Mouse (Mus musculus) hindbrain, embryonic 14.5 days (tissue): ENCODE measurements at regions not wholly inside any gene's neighbourhood (a gene's known extent, or its start where the extent isn't known, plus 50 kb on each side); places are given as distances from the start of the nearest gene placed in this dataset.
A peak's percentile ranks its signal among the peaks of the same experiment; 100 is the strongest.

ENCODE experiments used
- ATAC-seq: fragments of 200-750 bp; cut with Nextera tagmentation; 2 replicates; pipeline ENCODE4 v1.8.0; 2017; ENCODE audit warnings: moderate number of reproducible peaks, mild to moderate bottlenecking, moderate TSS enrichment, moderate library complexity; ENCODE audit not compliant: low FRiP score
- DNase-seq: peaks from one replicate; pipeline ENCODE4 v3.0.0-alpha.2; 2015; ENCODE audit warnings: low spot score
- H3K27ac ChIP-seq: fragments of 300-500 bp; sonication (generic); 2 replicates; pipeline ENCODE4 v1.5.1; 2014; ENCODE audit warnings: mild to moderate bottlenecking, moderate library complexity
- H3K27me3 ChIP-seq: fragments of 300-500 bp; sonication (generic); 2 replicates; pipeline ENCODE4 v1.6.1; 2014; ENCODE audit warnings: mild to moderate bottlenecking, low read length, mixed read lengths; ENCODE audit not compliant: control insufficient read depth, insufficient read depth
- H3K36me3 ChIP-seq: fragments of 300-500 bp; sonication (generic); replicated peaks from 2 replicates; pipeline ENCODE4 v1.6.1; 2014; ENCODE audit not compliant: control insufficient read depth, insufficient read depth
- H3K4me1 ChIP-seq: fragments of 300-500 bp; sonication (generic); replicated peaks from 2 replicates; pipeline ENCODE4 v1.6.1; 2014; ENCODE audit warnings: antibody characterized with exemption, low read length, mixed read lengths; ENCODE audit not compliant: control insufficient read depth, insufficient read depth
- H3K4me2 ChIP-seq: fragments of 300-500 bp; sonication (generic); replicated peaks from 2 replicates; pipeline ENCODE4 v1.6.1; 2014; ENCODE audit warnings: mild to moderate bottlenecking, moderate library complexity
- H3K4me3 ChIP-seq: fragments of 300-500 bp; sonication (generic); replicated peaks from 2 replicates; pipeline ENCODE4 v1.5.1; 2014; ENCODE audit warnings: mild to moderate bottlenecking, low read length
- H3K9ac ChIP-seq: fragments of 300-500 bp; sonication (generic); 2 replicates; pipeline ENCODE4 v1.6.1; 2014
- H3K9me3 ChIP-seq: fragments of 300-500 bp; sonication (generic); 2 replicates; pipeline ENCODE4 v1.6.1; 2016; ENCODE audit warnings: low read length; ENCODE audit not compliant: control insufficient read depth
- WGBS: fragments of 180-500 bp; shearing (Covaris S2); extraction: QIAGEN DNeasy Blood & Tissue Kit; methylation state at CpG from one replicate; pipeline ENCODE4 v1.1.7; 2014; 5-methylcytosine and 5-hydroxymethylcytosine counted together

DNA sequence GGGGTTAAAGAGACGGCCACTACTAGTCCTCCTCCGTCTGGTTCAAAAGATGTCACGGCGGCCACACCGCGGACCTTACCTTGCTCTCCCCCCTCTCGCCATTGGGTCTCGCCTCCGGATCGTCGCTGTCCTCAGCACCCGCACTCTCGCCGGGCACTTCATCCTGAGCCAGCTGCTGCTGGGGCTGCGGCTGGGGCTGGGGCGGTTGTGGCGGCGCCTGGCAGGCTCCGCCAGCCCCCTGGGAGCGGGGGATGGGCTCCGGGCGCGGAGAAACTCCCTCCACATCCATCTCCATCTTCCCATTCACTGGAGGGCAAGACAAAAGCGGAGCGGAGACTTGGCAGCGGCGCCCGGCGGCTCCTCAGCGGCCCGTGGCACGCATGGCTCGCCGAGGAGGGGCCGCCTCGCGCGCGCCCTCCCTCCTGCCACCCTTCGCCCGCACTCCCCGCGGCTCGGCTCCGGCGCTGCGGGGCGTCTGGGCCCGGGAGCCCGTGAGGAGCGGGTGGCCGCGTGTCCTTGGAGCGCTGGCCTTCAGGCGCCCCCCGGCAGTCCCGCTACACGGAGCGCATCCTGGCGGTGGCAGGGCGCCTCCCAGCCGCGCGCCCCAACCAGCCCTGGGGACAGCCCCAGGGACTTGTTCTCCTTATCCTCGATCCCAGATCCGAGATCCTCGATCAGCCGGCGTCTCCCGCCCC, 167.8 kb upstream of the Azi2 start:
- DNase-seq: peak; percentile 61
- H3K4me2 ChIP-seq: peak overlapping the region; percentile 87
- H3K9ac ChIP-seq: peak overlapping the region; percentile 89
- no peaks in the 10 kb centered on the region; the same call in 1 of the 2 replicates for H3K27me3 ChIP-seq
- H3K9me3 ChIP-seq: no peaks in the 10 kb centered on the region
- H3K4me3 ChIP-seq: peak overlapping the region; percentile 77
- peaks cover 39% of the 10 kb centered on the region for H3K4me1 ChIP-seq
- under 1% methylated on average over 64 of the region's 70 CpGs for WGBS
- peak; percentile 78 for ATAC-seq
- peak overlapping the region; percentile 85 for H3K27ac ChIP-seq
- no peaks in the 10 kb centered on the region for H3K36me3 ChIP-seq

DNA sequence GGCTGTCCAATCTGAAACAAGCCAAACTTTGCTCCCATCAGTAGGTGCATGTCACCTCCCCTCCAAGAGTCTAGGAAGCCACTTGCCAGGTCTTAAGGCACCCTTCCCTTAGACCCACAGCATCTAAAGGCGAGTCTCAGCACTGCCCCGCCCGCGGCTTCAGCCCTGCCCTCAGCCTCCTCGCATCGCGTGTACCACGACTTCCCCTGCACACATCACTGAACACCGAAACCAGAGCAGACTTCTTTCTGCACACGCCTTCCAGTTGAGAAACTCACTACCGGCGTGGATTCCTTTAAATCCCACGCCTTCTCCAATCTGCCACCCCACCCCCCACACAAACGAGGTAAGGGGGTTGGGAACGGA, 168.3 kb upstream of the Azi2 start:
- Histone ChIP-seq H3K4me1 (peaks cover 39% of the 10 kb centered on the region), H3K9ac (peak overlapping the region; percentile 89), H3K4me2 (peak overlapping the region; percentile 87), H3K9me3 (no peaks in the 10 kb centered on the region), H3K4me3 (peak overlapping the region; percentile 77), H3K27ac (peak overlapping the region; percentile 85), H3K36me3 (no peaks in the 10 kb centered on the region), H3K27me3 (no peaks in the 10 kb centered on the region; the same call in 1 of the 2 replicates)
- DNase-seq (peak; percentile 40), ATAC-seq (peak; percentile 64)
- 0% methylated on average over 15 of the region's 15 CpGs for WGBS

DNA sequence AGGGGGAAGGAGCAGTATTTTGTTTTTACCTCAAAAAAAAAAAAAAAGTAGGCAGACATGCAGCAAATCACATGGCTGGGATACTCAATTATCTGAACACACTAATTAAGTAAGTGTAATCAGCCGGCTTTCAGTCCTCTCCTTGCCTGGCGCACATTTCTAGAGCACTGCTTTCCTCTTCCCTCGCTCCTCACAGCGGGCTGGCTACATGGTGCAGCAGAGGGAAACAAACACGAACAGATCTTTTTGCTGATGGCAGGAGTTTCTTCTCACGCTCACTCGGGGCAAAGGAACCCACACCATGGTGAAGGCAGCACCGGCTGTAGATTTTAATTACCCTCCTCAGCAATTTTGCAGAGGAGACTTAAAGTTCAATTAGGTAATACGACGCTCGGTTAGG, 169.7 kb upstream of the Azi2 start:
- DNase-seq (no peak), ATAC-seq (no peak)
- H3K36me3 ChIP-seq: no peaks in the 10 kb centered on the region
- H3K4me1 ChIP-seq: peaks cover 39% of the 10 kb centered on the region
- 30% methylated on average over 11 of the region's 11 CpGs for WGBS
- no peaks in the 10 kb centered on the region; the same call in 1 of the 2 replicates for H3K27me3 ChIP-seq
- no peaks in the 10 kb centered on the region for H3K9me3 ChIP-seq
- H3K4me3 ChIP-seq: peak overlapping the region; percentile 77
- H3K9ac ChIP-seq: peak overlapping the region; percentile 89
- H3K4me2 ChIP-seq: peak overlapping the region; percentile 87
- peak overlapping the region; percentile 44 for H3K27ac ChIP-seq

DNA sequence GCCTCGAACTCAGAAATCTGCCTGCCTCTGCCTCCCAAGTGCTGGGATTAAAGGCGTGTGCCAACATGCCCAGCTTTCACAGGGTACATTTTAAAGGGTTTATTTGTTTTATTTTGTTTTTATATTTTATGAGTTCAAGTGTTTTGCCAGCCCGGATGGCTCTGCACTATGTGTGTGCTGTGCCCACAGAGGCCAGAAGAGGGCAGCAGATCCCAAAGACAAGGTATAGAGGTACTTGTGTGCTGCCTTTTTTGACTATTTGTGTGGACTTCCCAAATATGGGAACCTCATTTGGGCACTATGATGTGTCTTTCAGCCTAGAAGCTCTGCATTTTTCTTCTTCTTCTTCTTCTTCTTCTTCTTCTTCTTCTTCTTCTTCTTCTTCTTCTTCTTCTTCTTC, 176.4 kb upstream of the Azi2 start:
- H3K36me3 ChIP-seq: no peaks in the 10 kb centered on the region
- no peaks in the 10 kb centered on the region for H3K9me3 ChIP-seq
- no peak overlapping the region for H3K4me3 ChIP-seq
- DNase-seq (no peak), ATAC-seq (no peak)
- H3K9ac ChIP-seq: no peak overlapping the region
- H3K27ac ChIP-seq: no peak overlapping the region
- no peaks in the 10 kb centered on the region for H3K27me3 ChIP-seq
- H3K4me2 ChIP-seq: no peak overlapping the region
- 93% methylated on average over 3 of the region's 3 CpGs for WGBS
- H3K4me1 ChIP-seq: no peaks in the 10 kb centered on the region

DNA sequence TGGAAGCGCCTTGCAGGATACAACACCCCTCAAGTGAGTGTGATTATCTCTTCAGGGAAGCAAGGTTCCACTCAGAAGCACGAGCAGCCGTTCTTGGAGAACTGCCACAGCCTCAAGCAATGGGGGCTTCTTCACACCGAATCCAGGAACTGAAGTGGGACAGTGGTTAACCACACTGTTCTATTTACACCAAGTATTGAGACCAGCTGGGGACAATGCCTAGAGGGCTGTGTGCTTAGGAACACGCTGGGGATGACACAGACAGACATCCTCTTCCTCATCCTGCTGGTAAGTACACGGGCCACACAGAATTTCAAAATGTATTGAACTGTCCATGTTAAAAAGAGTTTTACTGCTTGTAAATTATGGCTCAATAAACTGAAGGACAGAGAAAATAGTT, 177.0 kb upstream of the Azi2 start:
- ATAC-seq (no peak), DNase-seq (no peak)
- no peaks in the 10 kb centered on the region for H3K27me3 ChIP-seq
- H3K4me1 ChIP-seq: no peaks in the 10 kb centered on the region; the same call in 1 of the 2 replicates
- 82% methylated on average over 6 of the region's 6 CpGs for WGBS
- H3K9me3 ChIP-seq: no peaks in the 10 kb centered on the region
- no peak overlapping the region for H3K4me2 ChIP-seq
- H3K27ac ChIP-seq: no peak overlapping the region
- H3K36me3 ChIP-seq: no peaks in the 10 kb centered on the region
- no peak overlapping the region for H3K4me3 ChIP-seq
- H3K9ac ChIP-seq: no peak overlapping the region

DNA sequence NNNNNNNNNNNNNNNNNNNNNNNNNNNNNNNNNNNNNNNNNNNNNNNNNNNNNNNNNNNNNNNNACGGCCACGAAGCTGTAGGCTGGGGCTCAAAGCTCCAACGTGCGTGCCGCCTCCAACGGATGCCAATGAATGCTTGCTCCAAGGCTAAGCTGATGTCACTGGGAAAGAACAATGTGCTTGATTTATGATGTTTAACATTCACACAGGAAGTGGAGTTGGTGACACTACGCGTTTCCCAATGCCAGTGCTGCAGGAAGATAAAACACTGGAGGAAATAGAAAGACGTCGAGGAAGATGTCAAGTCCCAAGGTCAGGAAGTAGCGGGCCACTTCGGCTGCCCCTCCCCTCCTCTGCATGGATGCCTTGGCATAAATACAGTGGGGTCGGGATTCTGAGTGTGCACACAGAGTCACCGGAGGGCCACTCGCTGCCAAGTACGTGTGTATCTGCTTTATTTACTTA, 180.7 kb upstream of the Azi2 start:
- WGBS: 68% methylated on average over 16 of the region's 16 CpGs
- Histone ChIP-seq H3K27me3 (no peaks in the 10 kb centered on the region), H3K9ac (no peak overlapping the region), H3K4me1 (no peaks in the 10 kb centered on the region; the same call in 1 of the 2 replicates), H3K27ac (no peak overlapping the region), H3K9me3 (no peaks in the 10 kb centered on the region), H3K4me2 (no peak overlapping the region), H3K4me3 (no peak overlapping the region), H3K36me3 (no peaks in the 10 kb centered on the region)
- ATAC-seq (no peak), DNase-seq (no peak)

DNA sequence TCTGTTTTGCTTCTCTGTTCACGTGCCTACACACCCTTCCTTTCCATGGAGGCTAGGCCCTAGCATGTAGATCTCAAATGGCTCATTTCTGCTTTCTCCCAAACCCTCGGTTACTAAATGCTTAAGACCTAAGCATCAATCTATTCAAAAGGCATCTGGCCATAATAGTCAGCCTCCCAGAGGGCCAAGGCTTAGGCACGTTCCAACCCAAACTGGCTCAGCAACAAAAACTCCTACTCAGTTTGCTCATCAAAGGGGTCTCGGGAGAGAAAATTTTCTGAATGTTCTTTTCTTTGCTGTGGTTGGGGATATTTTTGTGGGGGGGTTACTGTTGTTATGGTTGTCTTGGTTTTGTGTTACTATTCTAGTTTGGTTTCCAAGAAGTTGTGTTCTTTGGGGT, 196.8 kb upstream of the Azi2 start:
- no peak overlapping the region for H3K4me3 ChIP-seq
- H3K27me3 ChIP-seq: no peaks in the 10 kb centered on the region
- no peak overlapping the region for H3K4me2 ChIP-seq
- no peaks in the 10 kb centered on the region for H3K4me1 ChIP-seq
- ATAC-seq (no peak), DNase-seq (no peak)
- H3K9ac ChIP-seq: no peak overlapping the region
- H3K27ac ChIP-seq: no peak overlapping the region
- H3K9me3 ChIP-seq: no peaks in the 10 kb centered on the region
- no peaks in the 10 kb centered on the region for H3K36me3 ChIP-seq
- WGBS: 71% methylated on average over 4 of the region's 4 CpGs

DNA sequence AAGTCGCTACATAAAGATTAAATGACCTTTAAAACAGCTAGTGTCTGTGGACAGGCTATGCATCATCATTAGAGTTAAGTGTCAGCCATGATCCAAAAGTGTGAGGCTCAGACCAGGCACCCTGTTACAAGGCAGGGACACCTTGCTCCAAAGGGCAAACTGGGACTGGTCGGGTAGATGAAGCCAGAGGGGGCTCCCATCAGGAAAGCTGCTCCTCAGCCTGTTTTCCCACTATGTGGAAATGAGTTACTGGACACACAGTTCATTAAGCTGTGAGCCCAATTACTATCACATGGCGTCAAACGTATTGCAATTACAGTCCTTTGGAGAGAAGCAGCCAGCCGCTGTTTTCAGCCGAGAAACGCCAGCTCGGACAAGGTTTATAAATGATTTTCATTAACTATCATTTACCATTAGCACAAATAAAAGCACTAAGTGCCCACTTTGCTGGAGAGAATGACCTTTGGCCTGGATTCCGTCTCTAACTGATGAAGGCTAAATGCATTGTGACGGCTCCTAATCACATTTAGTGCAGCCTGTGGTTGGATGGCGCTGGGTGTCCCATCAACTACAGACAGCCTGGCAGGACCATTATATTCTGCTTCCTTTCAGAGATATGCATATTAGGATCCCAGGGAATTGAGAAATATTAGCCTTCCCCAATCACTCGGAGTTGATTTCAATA, 203.5 kb upstream of the Azi2 start:
- Histone ChIP-seq H3K4me3 (no peak overlapping the region), H3K4me2 (peak overlapping the region; percentile 34), H3K9me3 (no peaks in the 10 kb centered on the region), H3K36me3 (no peaks in the 10 kb centered on the region), H3K27me3 (no peaks in the 10 kb centered on the region), H3K4me1 (peaks cover 16% of the 10 kb centered on the region; the same call in 1 of the 2 replicates), H3K27ac (peak overlapping the region; percentile 38), H3K9ac (no peak overlapping the region)
- DNase-seq (peak; percentile 51), ATAC-seq (no peak; the same call in 1 of the 2 replicates)
- 27% methylated on average over 12 of the region's 12 CpGs for WGBS

DNA sequence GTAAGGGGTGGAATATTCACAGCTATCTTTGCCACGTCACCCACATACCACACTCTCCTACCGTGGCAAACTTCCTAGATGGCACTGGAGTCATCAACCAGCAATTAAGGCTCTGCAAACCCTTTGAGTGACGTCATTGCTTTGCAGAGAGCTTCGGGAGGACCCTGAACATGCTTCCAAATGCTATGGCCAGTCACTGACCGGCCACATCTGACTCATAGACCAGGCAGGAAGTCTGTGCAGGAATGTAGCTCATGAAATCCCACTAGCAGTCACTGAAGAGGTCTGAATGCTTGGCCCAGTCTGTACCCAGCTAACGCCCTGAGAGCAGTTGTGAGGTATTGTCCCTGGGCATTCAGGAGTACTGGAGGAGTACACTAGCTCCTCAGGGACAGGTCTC, 203.9 kb upstream of the Rbms3 start:
- WGBS: 82% methylated on average over 6 of the region's 6 CpGs
- H3K9ac ChIP-seq: no peak overlapping the region
- ATAC-seq: no peak
- peaks cover 16% of the 10 kb centered on the region; the same call in 1 of the 2 replicates for H3K4me1 ChIP-seq
- H3K4me3 ChIP-seq: no peak overlapping the region
- H3K36me3 ChIP-seq: no peaks in the 10 kb centered on the region
- no peak for DNase-seq
- H3K27me3 ChIP-seq: no peaks in the 10 kb centered on the region
- H3K27ac ChIP-seq: no peak overlapping the region
- no peak overlapping the region for H3K4me2 ChIP-seq
- no peaks in the 10 kb centered on the region for H3K9me3 ChIP-seq
